Mouse (Mus musculus) urinary bladder, postnatal 25 days (tissue): Measurements from ENCODE around the gene Larp4.

Experiments
- DNase-seq: peaks from one replicate; pipeline ENCODE4 v3.0.0; 2022; ENCODE audit warnings: low spot score

The Larp4 gene

GRCm38 (mm10) chr15:100057698-100058097 lies 87.8 kb downstream of the Larp4 start:
- DNase-seq, result no peak

- DNase-seq, result no peak
Observed at GRCm38 (mm10) chr15:100058143-100058542, 88.3 kb downstream of the Larp4 start.

- DNase-seq, result no peak
Observed at GRCm38 (mm10) chr15:100058912-100059311, 89.0 kb downstream of the Larp4 start.

- no peak for DNase-seq
Observed at GRCm38 (mm10) chr15:100059626-100060311, 89.9 kb downstream of the Larp4 start.

- DNase-seq, result no peak
Observed at GRCm38 (mm10) chr15:100060513-100061140, 90.8 kb downstream of the Larp4 start.

- no peak for DNase-seq
Observed at GRCm38 (mm10) chr15:100061377-100061776, 91.5 kb downstream of the Larp4 start.

- no peak for DNase-seq
Observed at GRCm38 (mm10) chr15:100063229-100063773, 93.4 kb downstream of the Larp4 start.
